1 mouse cellular context compared by ENCODE assay signal in genomic region chr19:5722848-5723425, GRCm38 (mm10).
TF ChIP-seq lines count a peak whose summit lies in the region.

No protein-coding gene starts in this region.

TF ChIP-seq in MEL, 35 proteins besides CTCF, POLR2A, EP300 and RAD21:
- TF ChIP-seq CHD1 (IDR thresholded peaks at IDR 0.05; ENCODE audit: low read depth, low read length) = no peak
- TF ChIP-seq HCFC1 (IDR thresholded peaks at IDR 0.05; ENCODE audit: low read depth, low read length) = no peak
- TF ChIP-seq KAT2A (conservative IDR thresholded peaks at IDR 0.05; ENCODE audit: low read depth, low read length) = no peak
- TF ChIP-seq POLR2AphosphoS2 (IDR thresholded peaks at IDR 0.05; ENCODE audit: low read length) = no peak
- no peak for TF ChIP-seq ELF1 (IDR thresholded peaks at IDR 0.05; ENCODE audit: low read depth, low read length)
- no peak for TF ChIP-seq ZKSCAN1 (IDR thresholded peaks at IDR 0.05; ENCODE audit: low read depth, low read length)
- no peak for TF ChIP-seq TBP (IDR thresholded peaks at IDR 0.05; ENCODE audit: low read depth, low read length)
- peak; percentile 13; the same call in 1 of the 2 replicates for TF ChIP-seq TAL1 (IDR thresholded peaks at IDR 0.05; ENCODE audit: low read length)
- TF ChIP-seq MAZ (IDR thresholded peaks at IDR 0.05; ENCODE audit: low read depth, low read length) = no peak
- TF ChIP-seq MYC (IDR thresholded peaks at IDR 0.05; ENCODE audit: low read depth, low read length) = no peak
- no peak for TF ChIP-seq MEF2A (IDR thresholded peaks at IDR 0.05; ENCODE audit: extremely low read depth, insufficient replicate concordance, low read depth, low read length, poor library complexity, severe bottlenecking)
- TF ChIP-seq USF2 (IDR thresholded peaks at IDR 0.05; ENCODE audit: borderline replicate concordance in 1 of 2, insufficient read depth in 1 of 2, low read depth in 1 of 2, low read length in 2 of 2) = no peak
- TF ChIP-seq GABPA (IDR thresholded peaks at IDR 0.05; ENCODE audit: low read depth, low read length) = no peak
- TF ChIP-seq SIN3A (IDR thresholded peaks at IDR 0.05; ENCODE audit: low read length) = 0 out of 2 replicates have a peak, but pooled peaks have one; percentile 10
- TF ChIP-seq USF1 (IDR thresholded peaks at IDR 0.05; ENCODE audit: low read depth, low read length) = no peak
- no peak for TF ChIP-seq MXI1 (IDR thresholded peaks at IDR 0.05; ENCODE audit: low read depth, low read length)
- no peak for TF ChIP-seq MAFK (IDR thresholded peaks at IDR 0.05; ENCODE audit: borderline replicate concordance, low read depth, low read length)
